Mouse (Mus musculus): Measurements from ENCODE around the gene Arpc5l.

DNA sequence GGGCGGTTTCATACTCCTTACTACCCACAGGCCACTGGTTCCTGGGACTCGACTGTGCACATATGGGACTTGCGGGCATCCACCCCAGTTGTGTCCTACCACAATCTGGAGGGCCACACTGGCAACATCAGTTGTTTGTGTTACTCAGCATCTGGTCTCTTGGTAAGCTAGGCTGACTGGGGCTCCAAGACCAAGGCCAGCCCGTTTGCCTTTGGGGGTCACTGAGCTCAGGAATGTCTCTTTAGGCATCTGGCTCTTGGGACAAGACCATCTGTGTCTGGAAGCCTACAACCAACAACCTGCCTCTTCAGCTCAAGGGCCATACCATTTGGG lies 4.6 kb upstream of the Arpc5l start:
- TF ChIP-seq POLR2A (IDR thresholded peaks at IDR 0.05; ENCODE audit: borderline replicate concordance, insufficient read depth, low read length) (no peak), CTCF (IDR thresholded peaks at IDR 0.05; ENCODE audit: borderline replicate concordance, insufficient read depth, low read depth, low read length) (no peak)
